Mouse (Mus musculus): ENCODE data around the gene Plcd1. TPM values are rescaled to one million over a fixed set of nuclear protein-coding genes. Genes with fewer than 3 reads are reported as not detected.

The Plcd1 gene
- total RNA-seq (2023) = not detected

GRCm38 (mm10) chr9:119093419-119094295 is at the start of gene Plcd1:
Gene Plcd1, minus strand, starts transcription at chr9:119093502.

DNA sequence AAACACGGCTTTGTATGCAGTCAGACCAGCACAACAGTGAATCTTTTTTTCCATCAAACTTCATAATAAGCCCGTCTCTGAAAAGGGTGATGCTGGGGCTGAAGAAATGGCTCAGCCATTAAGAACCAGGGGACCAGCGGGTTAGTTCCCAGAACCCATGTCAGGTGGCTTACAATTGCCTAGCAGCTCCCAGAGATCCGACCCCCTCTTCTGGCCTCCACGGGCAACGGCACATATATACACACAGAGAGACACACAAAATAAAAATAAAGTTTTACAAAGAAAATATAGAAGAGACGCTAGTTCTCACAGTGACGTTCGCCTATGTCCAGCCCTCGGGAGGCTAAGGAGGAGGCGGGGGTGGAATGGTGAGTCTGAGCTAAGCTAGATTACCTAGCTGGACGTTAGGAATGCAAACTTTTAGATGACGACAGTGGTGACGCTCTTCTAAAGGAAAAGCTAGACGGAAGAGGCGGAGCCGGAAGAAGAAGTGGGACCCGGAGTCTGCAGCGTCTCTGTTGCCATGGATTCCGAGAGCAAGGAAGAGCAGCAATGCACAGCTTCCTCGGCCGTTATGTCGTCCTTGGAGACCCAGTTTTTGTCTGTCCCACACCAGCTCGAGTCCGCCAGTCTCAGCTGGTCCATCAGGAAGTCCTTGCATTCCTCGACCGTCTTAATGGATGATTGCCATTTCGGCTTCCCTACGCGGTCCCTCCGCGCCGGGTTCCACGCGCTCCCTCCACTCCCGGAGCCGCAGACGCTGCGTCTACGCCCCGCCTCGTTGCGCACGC is 8.9 kb upstream of the Plcd1 start, which contains the start of gene Dlec1:
Dlec1 (plus strand) TSS at position 487 of the 791 bp plus-strand sequence.

DNA sequence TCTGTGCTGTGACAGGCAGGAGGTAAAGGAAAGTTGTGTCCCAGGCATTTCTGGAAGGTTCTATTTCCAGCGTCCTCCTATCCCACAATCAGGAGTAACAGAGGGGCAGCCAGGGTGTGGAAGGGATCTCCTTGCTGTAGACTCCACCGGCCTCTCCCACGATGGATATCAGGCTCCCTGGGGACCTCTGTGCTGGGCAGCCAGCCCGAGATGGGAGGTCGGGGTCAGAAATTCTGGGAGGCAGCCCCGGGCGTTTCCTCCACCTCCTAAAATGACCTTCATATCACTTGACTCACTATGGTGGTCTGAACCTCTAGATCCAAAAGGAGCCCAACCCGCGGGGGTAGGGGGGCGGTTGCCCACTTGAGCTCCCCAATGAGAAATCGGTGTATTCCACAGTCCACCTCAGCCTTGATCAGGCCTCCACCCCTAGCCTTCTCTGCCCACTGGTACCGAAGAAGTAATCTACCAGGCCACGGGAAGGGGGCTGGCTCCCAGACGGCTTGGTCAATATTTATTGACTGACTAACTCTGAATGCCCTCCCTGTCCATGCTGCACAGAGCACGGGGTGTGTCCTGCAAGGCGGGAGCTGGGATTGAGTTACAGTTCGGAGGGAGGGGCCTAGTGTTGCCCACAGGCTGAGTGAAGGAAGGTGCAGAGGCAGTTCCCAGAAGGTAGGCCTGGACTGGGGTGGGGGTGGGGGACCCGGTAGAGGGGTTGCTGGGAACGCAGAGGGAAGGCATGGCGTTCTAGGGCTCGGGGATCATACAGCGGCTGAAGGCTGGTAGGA is 41.0 kb downstream of the Plcd1 start, which contains the start of gene Vill:
Vill (plus strand) TSS at position 625 of the 791 bp plus-strand sequence.

Other genes with a start within 250 kb of the Plcd1 start
- gene Ctdspl, start 167.0 kb downstream of the Plcd1 start, total RNA-seq (2023) = not detected
- gene Vill, start 40.7 kb downstream of the Plcd1 start, total RNA-seq (2023) = 1.3 TPM
- gene Dlec1, start 9.0 kb upstream of the Plcd1 start, total RNA-seq (2023) = not detected
- 1.7 TPM for gene Acaa1b, start 63.6 kb upstream of the Plcd1 start, total RNA-seq (2023)
- not detected for gene Gm47289, start 65.7 kb upstream of the Plcd1 start, total RNA-seq (2023)
- not detected for gene Slc22a13, start 115.6 kb upstream of the Plcd1 start, total RNA-seq (2023)
- 36.0 TPM for gene Oxsr1, start 228.9 kb upstream of the Plcd1 start, total RNA-seq (2023)
- 58.3 TPM for gene Acaa1a, start 246.2 kb upstream of the Plcd1 start, total RNA-seq (2023)
- 41.0 TPM for gene Myd88, start 247.9 kb upstream of the Plcd1 start, total RNA-seq (2023)